Mouse (Mus musculus) limb, embryonic 11.5 days (tissue): ENCODE results near the gene Hoxc8. TPM values are rescaled to one million over a fixed set of nuclear protein-coding genes. Genes with fewer than 3 reads are reported as not detected.

Source experiments
- ATAC-seq: fragments of 200-750 bp; cut with Nextera tagmentation; 2 replicates; pipeline ENCODE4 v1.8.0; 2017; ENCODE audit warnings: low read depth; ENCODE audit not compliant: insufficient number of reproducible peaks, low FRiP score, low TSS enrichment
- DNase-seq: peaks from one replicate; pipeline ENCODE4 v3.0.0-alpha.2; 2015; ENCODE audit warnings: low spot score
- H3K27ac ChIP-seq: fragments of 300-500 bp; sonication (generic); replicated peaks from 2 replicates; pipeline ENCODE4 v1.5.1; 2014; ENCODE audit warnings: low read depth, mild to moderate bottlenecking, low read length
- H3K27me3 ChIP-seq: fragments of 300-500 bp; sonication (generic); 2 replicates; pipeline ENCODE4 v1.6.1; 2014; ENCODE audit warnings: mild to moderate bottlenecking, low read length, mixed read lengths; ENCODE audit not compliant: control insufficient read depth, insufficient read depth
- H3K36me3 ChIP-seq: fragments of 300-500 bp; sonication (generic); 2 replicates; pipeline ENCODE4 v1.6.1; 2014; ENCODE audit warnings: mild to moderate bottlenecking, low read length, moderate library complexity, mixed read lengths; ENCODE audit not compliant: control insufficient read depth, insufficient read depth
- H3K4me1 ChIP-seq: fragments of 300-500 bp; sonication (generic); 2 replicates; pipeline ENCODE4 v1.6.1; 2014; ENCODE audit warnings: low read length, mixed read lengths; ENCODE audit not compliant: control insufficient read depth, insufficient read depth
- H3K4me2 ChIP-seq: fragments of 300-500 bp; sonication (generic); 2 replicates; pipeline ENCODE4 v1.6.1; 2014; ENCODE audit warnings: low read depth, mild to moderate bottlenecking, moderate library complexity; ENCODE audit not compliant: severe bottlenecking
- H3K4me3 ChIP-seq: fragments of 300-500 bp; sonication (generic); 2 replicates; pipeline ENCODE4 v1.5.1; 2014; ENCODE audit warnings: low read depth, low read length
- H3K9ac ChIP-seq: fragments of 300-500 bp; sonication (generic); 2 replicates; pipeline ENCODE4 v1.6.1; 2014; ENCODE audit warnings: mild to moderate bottlenecking, low read length
- H3K9me3 ChIP-seq: fragments of 300-500 bp; sonication (generic); 2 replicates; pipeline ENCODE4 v1.6.1; 2016; ENCODE audit warnings: low read length; ENCODE audit not compliant: control insufficient read depth
- WGBS: fragments of 180-500 bp; shearing (Covaris S2); extraction: QIAGEN DNeasy Blood & Tissue Kit; methylation state at CpG from one replicate; pipeline ENCODE4 v1.1.7; 2014; 5-methylcytosine and 5-hydroxymethylcytosine counted together
- polyA plus RNA-seq: library from polyadenylated mRNA; unstranded; fragments of >200 nt; fragmentation: Nextera tagmentation; extraction: Ambion mirVana; gene quantifications from 2 replicates; pipeline ENCODE4 v1.2.1, GENCODE M21; 2014

Hoxc8 gene
- polyA plus RNA-seq, 1 experiment from 2014 or later = 4.8 TPM

DNA sequence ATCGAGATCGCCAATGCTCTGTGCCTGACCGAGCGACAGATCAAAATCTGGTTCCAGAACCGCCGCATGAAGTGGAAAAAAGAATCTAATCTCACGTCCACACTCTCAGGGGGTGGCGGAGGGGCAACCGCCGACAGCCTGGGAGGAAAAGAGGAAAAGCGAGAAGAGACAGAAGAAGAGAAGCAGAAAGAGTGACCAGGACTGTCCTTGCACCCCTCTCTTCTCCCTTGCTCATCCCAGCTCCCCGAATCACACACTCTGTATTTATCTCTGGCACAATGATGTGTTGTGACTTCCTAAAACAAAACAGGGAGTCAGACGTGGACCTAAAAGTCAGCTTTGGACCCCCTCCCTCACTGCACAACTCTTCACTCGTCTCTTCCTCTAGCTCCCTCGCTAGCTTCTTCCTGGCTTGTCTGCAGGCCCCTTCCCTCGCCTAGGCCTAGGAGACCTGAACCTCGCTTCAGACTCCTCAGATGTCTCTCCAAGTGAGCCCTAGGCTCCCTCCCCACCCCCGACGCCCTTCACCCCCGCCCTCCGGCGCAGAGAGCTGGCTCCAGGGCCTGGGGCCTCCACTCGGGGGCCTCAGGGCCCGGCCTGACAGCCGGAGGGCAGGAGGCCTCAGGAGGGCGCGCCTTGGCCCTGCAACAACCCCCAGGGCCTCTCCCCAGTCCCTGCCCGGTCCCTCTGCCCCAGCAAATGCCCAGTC is 20.6 kb downstream of the Hoxc8 start:
- Histone ChIP-seq H3K36me3 (no peaks in the 10 kb centered on the region), H3K4me2 (peak overlapping the region; percentile 47), H3K9ac (peak overlapping the region; percentile 55), H3K4me3 (peak overlapping the region; percentile 18), H3K4me1 (peaks cover 69% of the 10 kb centered on the region), H3K27ac (peak overlapping the region; percentile 65; the same call in 1 of the 2 replicates), H3K9me3 (no peaks in the 10 kb centered on the region), H3K27me3 (peaks cover 67% of the 10 kb centered on the region)
- 2% methylated on average over 28 of the region's 28 CpGs for WGBS
- ATAC-seq (no peak), DNase-seq (no peak)

DNA sequence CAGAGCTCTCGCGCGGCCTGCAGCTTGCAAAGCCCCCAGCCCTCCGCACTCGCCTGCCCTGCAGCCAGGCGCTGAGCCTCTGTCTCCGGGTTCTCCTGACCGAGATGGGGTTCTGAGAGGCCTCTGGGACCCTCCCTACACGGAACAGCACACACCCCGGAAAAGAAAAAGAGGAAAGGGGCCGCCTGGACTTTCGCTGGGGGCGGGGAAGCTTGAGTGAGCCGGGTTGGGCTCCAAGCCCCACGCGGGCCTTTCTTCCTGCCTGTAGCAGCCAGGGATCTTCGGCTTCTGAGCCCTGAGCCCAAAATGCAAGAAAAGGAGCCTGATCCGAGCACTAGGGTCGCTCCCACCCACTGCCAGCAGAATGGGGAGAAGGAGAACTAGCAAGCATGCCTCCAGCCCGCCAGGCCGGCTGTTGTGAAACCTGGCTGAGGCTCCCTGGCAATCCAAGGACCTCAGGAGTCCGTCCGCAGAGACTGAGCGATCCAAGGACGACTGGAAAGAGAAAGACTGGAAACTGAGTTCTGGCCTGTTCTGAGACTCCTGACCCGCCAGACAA is 21.6 kb downstream of the Hoxc8 start:
- peaks cover 73% of the 10 kb centered on the region for H3K27me3 ChIP-seq
- H3K4me1 ChIP-seq = peaks cover 66% of the 10 kb centered on the region
- H3K36me3 ChIP-seq = no peaks in the 10 kb centered on the region
- ATAC-seq = no peak
- peak overlapping the region; percentile 62 for H3K9ac ChIP-seq
- H3K4me2 ChIP-seq = peak overlapping the region; percentile 36
- no peaks in the 10 kb centered on the region for H3K9me3 ChIP-seq
- DNase-seq = no peak
- 0 out of 2 replicates have a peak overlapping the region, but pooled peaks have one; percentile 22 for H3K27ac ChIP-seq
- peak overlapping the region; percentile 21 for H3K4me3 ChIP-seq
- WGBS = 4% methylated on average over 26 of the region's 26 CpGs

- peak; percentile 77 for DNase-seq
- Histone ChIP-seq H3K9me3 (no peaks in the 10 kb centered on the region), H3K4me2 (peak overlapping the region; percentile 53), H3K27ac (no peak overlapping the region), H3K9ac (no peak overlapping the region), H3K4me3 (peak overlapping the region; percentile 29; the same call in 1 of the 2 replicates), H3K27me3 (peaks cover 79% of the 10 kb centered on the region), H3K36me3 (no peaks in the 10 kb centered on the region), H3K4me1 (peaks cover 68% of the 10 kb centered on the region)
- ATAC-seq = no peak
- WGBS = 5% methylated on average over 17 of the region's 17 CpGs
These were observed 23.0 kb downstream of the Hoxc8 start for GRCm38 (mm10) chr15:103013238-103013984.

DNA sequence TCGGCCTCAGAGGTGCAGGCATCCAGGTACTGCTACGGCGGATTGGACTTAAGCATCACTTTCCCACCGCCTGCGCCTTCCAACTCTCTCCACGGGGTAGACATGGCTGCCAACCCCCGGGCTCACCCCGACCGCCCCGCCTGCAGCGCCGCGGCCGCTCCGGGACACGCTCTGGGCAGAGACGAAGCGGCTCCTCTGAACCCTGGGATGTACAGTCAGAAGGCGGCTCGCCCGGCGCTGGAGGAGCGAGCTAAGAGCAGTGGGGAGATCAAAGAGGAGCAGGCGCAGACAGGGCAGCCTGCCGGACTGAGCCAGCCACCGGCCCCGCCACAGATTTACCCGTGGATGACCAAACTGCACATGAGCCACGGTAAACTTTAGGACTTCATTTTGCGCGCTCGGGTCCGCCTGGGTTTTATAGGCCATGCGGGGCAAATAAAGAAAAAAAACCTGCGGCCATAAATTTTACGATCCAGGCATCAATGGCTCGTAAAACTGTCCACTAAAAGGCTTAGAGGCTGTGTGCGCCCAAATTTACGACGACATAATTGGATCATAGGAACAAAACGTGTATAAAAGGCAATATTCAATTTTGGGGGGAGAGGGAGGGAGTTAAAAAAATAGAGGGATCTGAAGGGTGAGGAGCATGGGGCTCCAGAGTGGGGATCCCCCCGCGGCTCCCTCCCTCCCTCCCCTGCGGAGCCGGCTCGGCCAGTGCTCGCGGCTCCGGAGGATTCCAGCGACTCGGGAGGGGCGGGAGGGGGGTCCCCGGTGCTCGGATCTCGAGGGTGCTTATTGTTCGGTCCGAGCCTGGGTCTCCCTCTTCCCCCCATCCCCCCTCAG is 24.0 kb downstream of the Hoxc8 start:
- Histone ChIP-seq H3K27ac (peak overlapping the region; percentile 84), H3K27me3 (peaks cover 82% of the 10 kb centered on the region), H3K9me3 (no peaks in the 10 kb centered on the region), H3K4me1 (peaks cover 68% of the 10 kb centered on the region), H3K9ac (peak overlapping the region; percentile 48), H3K4me2 (peak overlapping the region; percentile 53), H3K36me3 (no peaks in the 10 kb centered on the region), H3K4me3 (peak overlapping the region; percentile 29)
- DNase-seq (peak; percentile 88), ATAC-seq (peak; percentile 52)
- under 1% methylated on average over 54 of the region's 57 CpGs for WGBS

- H3K27me3 ChIP-seq = peaks cover 85% of the 10 kb centered on the region
- peaks cover 63% of the 10 kb centered on the region for H3K4me1 ChIP-seq
- H3K4me3 ChIP-seq = peak overlapping the region; percentile 29
- no peak overlapping the region; the same call in 1 of the 2 replicates for H3K27ac ChIP-seq
- ATAC-seq = 0 out of 2 replicates have a peak, but pooled peaks have one; percentile 19
- 0% methylated on average over 28 of the region's 28 CpGs for WGBS
- H3K9ac ChIP-seq = peak overlapping the region; percentile 48
- no peaks in the 10 kb centered on the region for H3K36me3 ChIP-seq
- H3K9me3 ChIP-seq = no peaks in the 10 kb centered on the region
- DNase-seq = no peak
- peak overlapping the region; percentile 53 for H3K4me2 ChIP-seq
These were observed 24.6 kb downstream of the Hoxc8 start for GRCm38 (mm10) chr15:103015009-103015399.

- Histone ChIP-seq H3K4me1 (peaks cover 57% of the 10 kb centered on the region), H3K4me2 (peak overlapping the region; percentile 53; the same call in 1 of the 2 replicates), H3K27me3 (peaks cover 86% of the 10 kb centered on the region), H3K27ac (0 out of 2 replicates have a peak overlapping the region, but pooled peaks have one; percentile 2), H3K36me3 (no peaks in the 10 kb centered on the region), H3K4me3 (peak overlapping the region; percentile 29; the same call in 1 of the 2 replicates), H3K9me3 (no peaks in the 10 kb centered on the region), H3K9ac (peak overlapping the region; percentile 48)
- DNase-seq (no peak), ATAC-seq (no peak)
- WGBS = 3% methylated on average over 19 of the region's 19 CpGs
These were observed 25.2 kb downstream of the Hoxc8 start for GRCm38 (mm10) chr15:103015406-103016166.

GRCm38 (mm10) chr15:103018636-103019035 is 28.2 kb downstream of the Hoxc8 start, which contains the start of gene Hoxc4:
Hoxc4 (plus strand) TSS chr15:103018934.
- no peaks in the 10 kb centered on the region for H3K36me3 ChIP-seq
- H3K9me3 ChIP-seq = no peaks in the 10 kb centered on the region
- no peak within 1 kb of the TSS for H3K9ac ChIP-seq
- H3K4me1 ChIP-seq = peaks cover 39% of the 10 kb centered on the region
- H3K4me2 ChIP-seq = peak within 1 kb of the TSS; percentile 5; the same call in 1 of the 2 replicates
- H3K27me3 ChIP-seq = peaks cover 87% of the 10 kb centered on the region
- no peak within 1 kb of the TSS for H3K4me3 ChIP-seq
- no peak within 1 kb of the TSS for H3K27ac ChIP-seq
- 2% methylated on average over 9 of the region's 9 CpGs for WGBS
- DNase-seq (no peak), ATAC-seq (no peak)
